Mouse (Mus musculus) G1E (cell line): ENCODE results near the gene Mfsd12.

ENCODE experiments used
- CTCF ChIP-seq: IDR thresholded peaks from 2 replicates; pipeline ENCODE4 v1.5.1; 2012; ENCODE audit warnings: low read depth, low read length, inconsistent platforms, mixed read lengths
- TAL1 ChIP-seq: conservative IDR thresholded peaks from 2 replicates; pipeline ENCODE4 v1.6.1; 2012; ENCODE audit warnings: low read depth, low read length, inconsistent platforms, mixed read lengths

DNA sequence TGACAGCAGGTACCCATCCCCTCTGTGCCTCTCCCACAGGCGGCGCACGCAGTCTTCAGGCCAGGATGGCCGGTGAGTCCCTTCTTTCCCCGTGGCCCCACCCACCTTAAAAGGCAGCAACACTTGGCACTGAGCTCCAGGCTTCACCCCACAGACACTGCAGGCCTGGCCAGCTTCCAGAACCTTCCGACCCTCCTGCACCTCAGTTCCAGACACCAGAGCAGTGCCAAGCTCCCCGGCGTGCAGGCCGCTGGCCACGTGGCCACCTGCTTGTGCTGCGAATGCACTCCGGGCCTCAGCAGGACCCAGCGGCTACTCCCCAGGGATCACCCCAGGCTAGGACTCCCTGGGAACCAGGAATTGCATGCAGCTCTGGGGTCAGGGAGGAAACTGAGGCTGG is 43.7 kb upstream of the Mfsd12 start:
- no peak for TF ChIP-seq CTCF
- no peak for TF ChIP-seq TAL1
